Mouse (Mus musculus): ENCODE data around the gene Slc25a36.

Slc25a36 gene

GRCm38 (mm10) chr9:97106481-97107160 is 4.3 kb downstream of the Slc25a36 start:
- no peak for DNase-seq

GRCm38 (mm10) chr9:97105400-97105985 is 5.5 kb downstream of the Slc25a36 start:
- DNase-seq = peak in 1 of 2 experiments; percentile 11

DNA sequence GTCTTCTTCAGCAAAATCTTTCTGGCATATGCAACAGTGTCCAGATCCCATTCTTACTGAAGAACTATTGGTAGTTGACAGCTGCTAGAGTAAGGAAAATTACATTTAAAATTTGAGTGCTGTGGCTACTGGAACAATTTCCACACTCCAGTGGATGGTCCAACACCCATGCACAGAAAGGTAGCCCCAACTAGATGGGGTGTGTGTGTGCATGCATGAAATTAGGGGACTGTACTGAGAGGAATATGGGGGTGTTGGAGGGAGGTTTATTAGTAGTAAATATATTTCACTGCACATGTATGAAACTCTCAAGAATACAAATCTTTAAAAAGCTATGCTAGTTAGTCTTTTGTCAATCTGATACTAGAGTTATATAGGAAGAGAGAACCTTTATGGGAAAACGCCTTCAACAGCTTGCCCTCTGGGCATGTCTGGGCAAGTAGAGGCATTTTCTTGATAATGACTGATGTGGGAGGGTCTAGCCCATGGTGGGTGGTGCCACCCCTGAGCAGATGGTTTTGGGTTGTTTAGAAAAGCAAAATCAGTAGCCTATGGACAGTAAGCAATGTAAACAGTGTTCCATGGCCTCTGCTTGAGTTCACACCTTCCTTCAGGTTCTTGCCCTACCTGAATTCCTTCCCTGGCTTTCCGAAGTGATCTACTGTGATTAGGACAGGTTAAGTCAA is 7.4 kb downstream of the Slc25a36 start:
- no peak for DNase-seq

- DNase-seq = no peak
Measured at GRCm38 (mm10) chr9:97098985-97099384, 12.0 kb downstream of the Slc25a36 start.

GRCm38 (mm10) chr9:97096180-97096579 is 14.8 kb downstream of the Slc25a36 start:
- DNase-seq = no peak

GRCm38 (mm10) chr9:97087850-97088249 is 23.1 kb downstream of the Slc25a36 start:
- DNase-seq = no peak

- no peak for DNase-seq
Measured at GRCm38 (mm10) chr9:97084628-97085027, 26.3 kb downstream of the Slc25a36 start.

DNA sequence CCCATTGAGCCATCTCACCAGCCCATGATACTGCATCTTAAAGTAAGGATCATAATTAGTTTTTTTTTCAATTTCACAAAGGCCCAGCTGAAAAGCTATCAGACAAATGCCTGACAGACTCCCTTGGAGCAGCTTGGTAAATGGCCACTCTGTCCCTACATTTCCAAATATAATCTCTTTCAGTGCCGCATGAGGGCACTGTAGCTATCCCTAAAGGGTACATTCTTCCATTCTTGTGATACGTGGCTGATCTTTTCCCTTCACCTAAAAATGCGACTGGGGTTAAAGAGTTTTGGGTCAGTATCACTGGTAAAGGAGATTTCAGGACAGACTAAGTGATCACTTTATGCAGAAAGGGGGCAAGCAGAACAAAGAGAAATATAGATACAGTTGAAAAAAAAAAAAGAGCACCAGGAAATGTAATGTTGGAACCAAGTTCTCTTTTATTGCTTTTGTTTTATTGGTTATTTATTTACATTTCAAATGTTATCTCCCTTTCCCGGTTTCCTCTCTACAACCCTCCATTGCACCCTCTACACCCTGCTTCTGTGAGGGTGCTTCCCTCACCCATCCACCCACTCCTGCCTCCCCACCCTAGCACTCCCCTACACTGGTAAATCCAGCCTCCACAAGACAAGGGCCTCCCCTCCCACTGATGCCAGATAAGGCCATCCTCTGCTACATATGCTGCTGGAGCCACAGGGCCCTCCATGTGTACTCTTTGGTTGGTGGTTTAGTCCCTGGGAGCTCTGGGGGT is 29.7 kb downstream of the Slc25a36 start:
- no peak for DNase-seq

- DNase-seq = no peak
Measured at GRCm38 (mm10) chr9:97069911-97070310, 41.0 kb downstream of the Slc25a36 start.

DNA sequence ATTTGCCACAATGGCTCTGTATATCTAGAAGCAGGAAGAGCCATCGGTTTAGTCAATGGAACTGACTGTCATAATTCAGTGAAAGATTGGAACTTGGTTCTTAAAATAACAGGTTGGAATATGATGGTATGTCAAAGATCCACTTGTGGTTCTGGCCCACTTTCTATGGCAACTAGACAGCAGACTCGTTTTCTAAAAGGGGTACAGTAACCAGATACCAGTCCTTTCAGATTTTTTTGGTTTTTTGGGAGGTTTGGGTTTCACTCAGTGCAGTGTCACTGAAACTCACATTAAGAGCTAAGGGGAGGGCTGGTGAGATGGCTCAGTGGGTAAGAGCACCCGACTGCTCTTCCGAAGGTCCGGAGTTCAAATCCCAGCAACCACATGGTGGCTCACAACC is 41.5 kb downstream of the Slc25a36 start:
- DNase-seq = no peak

GRCm38 (mm10) chr9:97068201-97069095 is 42.5 kb downstream of the Slc25a36 start:
- peak; percentile 75 to 78 for DNase-seq

DNA sequence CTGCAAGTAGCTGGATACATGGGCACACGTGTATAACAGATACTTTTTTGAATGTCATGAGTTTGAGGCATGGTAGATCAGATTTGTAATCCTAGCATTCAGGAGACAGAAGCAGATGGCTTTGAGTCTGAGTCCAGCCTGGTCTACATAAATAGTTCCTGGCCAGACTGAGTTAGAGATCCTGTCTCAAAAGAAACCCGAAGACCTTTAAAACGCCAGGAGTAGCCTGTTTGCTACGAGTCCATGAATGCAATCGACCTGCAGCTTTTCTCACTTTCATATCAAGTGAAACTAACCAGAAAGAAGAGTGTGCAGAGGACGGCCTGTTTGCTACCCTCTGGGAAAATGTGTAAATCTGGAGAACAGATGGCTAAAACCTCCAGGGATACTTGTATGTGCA is 43.2 kb downstream of the Slc25a36 start:
- no peak for DNase-seq

DNA sequence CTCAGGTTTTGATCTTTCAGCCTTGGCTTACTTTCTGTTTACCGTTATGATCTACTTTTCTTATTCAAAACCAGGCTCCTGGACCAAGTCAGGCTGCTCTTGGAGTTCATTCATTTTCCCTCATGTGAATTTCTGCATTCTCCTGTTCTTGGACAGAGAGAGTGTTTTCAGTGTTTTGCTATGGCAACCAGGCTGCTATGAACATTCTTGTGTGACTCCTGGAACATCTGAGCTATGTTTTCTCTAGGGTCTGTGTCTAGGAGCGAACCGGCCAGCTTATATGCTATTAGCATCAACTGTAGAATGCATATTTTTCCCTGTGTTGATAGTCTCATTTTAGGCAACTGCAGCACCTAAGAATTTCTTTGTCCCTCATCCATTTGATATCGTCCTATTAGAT is 45.1 kb downstream of the Slc25a36 start:
- DNase-seq = no peak

GRCm38 (mm10) chr9:97065216-97065615 is 45.7 kb downstream of the Slc25a36 start:
- DNase-seq = no peak

DNA sequence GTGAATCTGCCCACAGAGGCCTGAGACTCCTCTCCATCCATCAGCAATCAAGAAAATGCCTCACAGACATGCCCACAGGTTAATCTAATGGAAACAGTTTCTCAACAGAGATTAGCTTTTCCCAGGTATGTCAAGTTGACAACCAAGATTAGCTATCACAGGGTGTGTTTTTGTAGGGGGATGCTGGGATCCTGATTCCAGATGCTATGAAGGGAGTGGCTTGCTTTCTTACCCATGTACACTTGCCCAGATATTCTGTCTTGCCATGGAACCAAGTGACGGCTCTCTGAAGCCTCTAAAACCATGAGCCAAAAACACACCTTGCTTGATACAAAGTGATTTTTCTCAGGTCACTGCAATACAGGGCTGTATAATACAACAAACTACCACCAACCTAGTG is 46.8 kb downstream of the Slc25a36 start:
- no peak for DNase-seq

DNA sequence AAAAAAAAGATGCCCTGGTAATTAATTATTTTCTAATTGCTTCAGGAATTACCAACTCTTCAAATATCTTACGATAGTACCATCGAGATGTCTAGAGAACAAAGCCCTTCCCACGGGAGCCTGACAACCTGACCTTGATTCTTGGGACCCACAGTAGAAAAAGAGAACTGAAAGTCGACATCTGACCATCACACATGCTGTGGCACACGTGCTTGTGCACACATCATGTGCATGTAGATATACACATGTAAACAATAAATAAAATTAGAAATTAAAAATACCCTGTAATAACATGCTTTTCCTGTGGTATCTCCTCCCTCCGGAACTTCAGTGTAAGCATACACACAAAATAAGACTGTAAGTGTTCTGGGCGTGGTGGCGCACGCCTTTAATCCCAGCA is 49.3 kb downstream of the Slc25a36 start:
- no peak for DNase-seq

- no peak for DNase-seq
Measured at GRCm38 (mm10) chr9:97056541-97057338, 54.2 kb downstream of the Slc25a36 start.

DNA sequence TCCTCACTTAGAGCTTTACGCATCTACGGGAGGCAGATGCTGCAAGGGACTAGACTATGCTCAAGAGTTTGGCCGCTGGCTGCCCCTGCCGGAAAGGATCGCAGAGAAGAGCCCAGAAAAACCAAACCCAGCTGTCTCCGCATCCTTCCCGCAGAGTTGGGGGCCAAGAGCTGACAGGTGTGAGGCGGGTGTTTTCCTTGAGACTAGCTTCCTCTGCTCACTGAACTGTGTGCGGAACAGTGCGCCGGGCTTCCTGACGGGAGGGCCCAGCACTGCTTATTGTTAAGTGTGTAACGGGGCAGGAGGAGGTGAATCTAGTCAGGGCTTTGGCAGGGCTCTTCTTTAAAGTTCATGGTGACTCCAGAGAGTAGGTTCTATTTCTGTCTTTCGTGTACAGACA is 55.1 kb downstream of the Slc25a36 start:
- DNase-seq = no peak

DNA sequence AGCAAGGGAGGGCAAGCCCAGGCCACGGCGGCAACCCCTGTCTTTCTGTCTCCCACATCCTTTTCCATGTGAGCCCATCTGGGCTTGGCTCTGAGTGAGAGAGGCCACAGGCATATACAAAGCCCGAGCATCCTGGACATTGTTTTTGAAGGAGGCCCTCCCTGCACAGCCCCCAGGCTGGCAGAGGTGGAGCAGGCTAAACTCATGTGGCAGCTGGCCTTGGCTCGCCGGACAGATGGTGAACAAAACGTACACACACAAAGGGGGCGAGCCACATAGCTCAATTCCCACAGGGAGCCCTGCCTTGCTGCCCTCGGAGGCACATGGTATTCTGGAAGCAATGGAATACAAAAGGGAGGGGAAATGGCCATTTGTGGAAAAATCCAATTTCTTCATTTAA is 59.8 kb downstream of the Slc25a36 start:
- DNase-seq = no peak

GRCm38 (mm10) chr9:97046240-97046639 is 64.7 kb downstream of the Slc25a36 start:
- no peak for DNase-seq

DNA sequence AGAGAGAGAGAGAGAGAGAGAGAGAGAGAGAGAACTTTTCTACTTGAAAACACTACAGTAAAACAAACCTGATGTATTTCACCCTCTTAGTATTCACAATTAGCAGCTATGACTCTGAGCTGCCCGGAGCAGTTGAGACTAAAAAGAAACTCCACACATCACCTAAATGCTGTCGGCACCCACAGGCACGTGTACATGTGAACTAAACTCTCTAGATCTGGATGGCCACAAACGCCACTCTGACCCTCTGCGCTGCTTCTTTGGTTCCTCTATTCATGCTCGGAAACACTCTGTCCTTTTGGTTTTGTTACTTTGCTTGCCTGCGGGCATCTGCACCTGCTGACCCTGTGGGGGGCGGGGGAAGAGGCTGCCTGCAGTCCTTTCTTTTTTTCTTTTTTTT is 69.3 kb downstream of the Slc25a36 start:
- DNase-seq = no peak

DNA sequence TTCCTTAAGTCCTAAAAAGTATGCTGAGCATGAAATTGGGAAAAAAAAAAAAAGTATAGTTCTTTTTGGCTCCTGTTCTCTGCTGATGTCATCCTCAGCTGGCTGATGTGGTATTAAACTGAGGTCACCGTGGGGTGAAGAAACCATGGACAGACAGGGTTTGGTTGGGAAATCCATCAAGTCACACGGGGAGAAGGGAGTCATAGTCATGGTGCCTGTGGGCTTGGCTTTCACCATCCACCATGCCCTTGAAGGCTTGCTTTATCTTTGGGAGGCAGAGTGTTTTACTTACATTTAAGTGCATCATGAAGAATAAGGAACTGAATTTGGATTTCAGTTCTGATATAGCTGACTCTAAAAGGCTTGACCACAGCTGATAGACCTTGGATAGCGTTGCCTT is 72.9 kb downstream of the Slc25a36 start:
- DNase-seq = no peak
